Mouse (Mus musculus) cerebellum, postnatal 36 days (tissue): ENCODE measurements around the gene Tenm3.

Experiments
- DNase-seq, 2 experiments: peaks; one replicate each; pipeline ENCODE4 v3.0.0; 2021 to 2022; ENCODE audit warnings: mixed read lengths in 2 of 2

Tenm3 gene

DNA sequence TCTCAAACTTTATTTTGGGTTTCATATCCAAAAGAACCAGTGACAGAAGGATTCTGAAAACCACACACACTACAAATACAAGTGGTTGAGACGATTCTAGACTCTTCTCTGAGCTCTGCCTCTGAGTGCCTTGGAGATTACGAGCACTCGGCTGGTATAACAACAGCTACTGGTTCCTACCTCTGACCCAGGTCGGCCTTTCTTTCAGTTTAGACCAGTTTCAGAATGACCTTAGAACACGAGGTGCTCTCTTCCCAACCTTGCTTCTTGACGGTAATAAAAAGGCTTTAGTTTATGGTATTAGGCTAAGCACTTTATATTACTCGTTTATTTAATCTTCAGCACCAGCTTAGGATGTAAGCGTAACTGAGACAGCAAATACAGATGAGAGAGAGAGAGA is 528.1 kb downstream of the Tenm3 start:
- DNase-seq = no peak

DNA sequence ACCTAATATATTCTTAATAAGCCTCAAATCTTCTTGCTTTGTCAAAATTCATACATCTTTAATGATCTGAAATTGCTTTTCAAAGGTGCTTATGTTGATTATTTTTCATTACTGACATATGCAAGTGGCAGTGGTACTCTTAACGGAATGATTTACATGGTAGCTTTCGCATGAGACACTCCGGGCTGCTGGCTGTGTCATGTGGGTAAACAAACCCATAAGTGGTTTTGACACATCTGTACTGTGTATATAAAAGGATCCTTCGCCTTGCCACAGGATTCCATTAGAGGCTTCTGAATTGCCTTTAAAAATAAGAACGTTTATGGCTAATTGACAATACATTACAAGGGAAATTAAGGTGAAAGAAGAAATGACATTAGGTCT is 529.8 kb downstream of the Tenm3 start:
- no peak for DNase-seq

DNA sequence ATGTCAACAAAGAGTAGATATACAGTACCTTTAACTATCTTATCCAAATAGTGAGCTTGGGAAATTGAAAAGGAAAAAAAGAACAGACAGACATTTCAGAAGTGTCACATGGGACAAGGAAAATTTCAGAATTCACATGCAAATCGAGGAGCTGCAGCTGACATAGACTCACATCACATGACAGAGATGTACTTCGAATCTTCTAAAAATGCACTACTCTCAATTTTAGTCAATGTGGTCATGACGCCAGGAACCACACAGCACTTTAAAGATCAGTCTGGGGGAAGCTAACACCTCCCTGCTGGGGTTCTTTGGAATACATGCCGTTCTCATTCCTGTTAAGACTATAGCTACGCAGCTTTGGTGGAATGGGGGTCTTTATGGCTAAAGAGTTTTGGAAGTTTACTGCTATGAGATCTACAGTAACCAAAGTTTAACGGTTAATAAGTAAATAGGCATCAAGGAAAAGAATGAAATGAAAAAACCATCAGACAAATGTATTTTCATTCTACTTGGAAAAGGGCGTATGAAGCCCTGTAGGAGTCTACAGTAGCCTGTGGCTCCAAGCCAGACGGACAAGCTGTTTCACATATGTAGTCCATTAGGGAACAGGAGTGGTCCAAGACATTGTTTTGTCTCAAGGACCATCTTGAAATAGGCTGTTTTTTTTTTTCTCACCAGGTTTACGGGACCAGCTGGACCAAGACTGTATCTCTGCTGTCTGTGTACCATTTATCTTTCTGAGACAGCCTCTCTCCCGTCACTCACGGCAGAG is 530.4 kb downstream of the Tenm3 start:
- peak; percentile 20 to 28 for DNase-seq

DNA sequence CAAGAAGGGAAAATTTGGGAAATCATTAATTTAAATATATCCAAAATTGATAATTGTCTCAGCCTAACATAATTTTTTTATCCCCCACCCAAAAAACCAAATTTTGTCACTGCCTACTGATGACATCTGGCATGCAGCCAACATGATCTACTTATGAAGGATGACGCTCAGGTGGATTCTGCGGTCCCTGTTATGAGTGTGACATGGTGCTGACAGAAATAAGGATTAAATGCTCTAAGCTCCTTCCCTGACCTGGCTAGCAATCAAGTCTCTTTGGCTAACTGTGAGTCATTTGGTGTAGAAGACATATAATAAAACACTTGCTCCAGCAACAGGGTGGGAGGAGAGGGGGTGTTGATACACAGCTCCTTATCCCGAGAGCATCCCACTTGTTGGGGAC is 532.0 kb downstream of the Tenm3 start:
- no peak for DNase-seq

DNA sequence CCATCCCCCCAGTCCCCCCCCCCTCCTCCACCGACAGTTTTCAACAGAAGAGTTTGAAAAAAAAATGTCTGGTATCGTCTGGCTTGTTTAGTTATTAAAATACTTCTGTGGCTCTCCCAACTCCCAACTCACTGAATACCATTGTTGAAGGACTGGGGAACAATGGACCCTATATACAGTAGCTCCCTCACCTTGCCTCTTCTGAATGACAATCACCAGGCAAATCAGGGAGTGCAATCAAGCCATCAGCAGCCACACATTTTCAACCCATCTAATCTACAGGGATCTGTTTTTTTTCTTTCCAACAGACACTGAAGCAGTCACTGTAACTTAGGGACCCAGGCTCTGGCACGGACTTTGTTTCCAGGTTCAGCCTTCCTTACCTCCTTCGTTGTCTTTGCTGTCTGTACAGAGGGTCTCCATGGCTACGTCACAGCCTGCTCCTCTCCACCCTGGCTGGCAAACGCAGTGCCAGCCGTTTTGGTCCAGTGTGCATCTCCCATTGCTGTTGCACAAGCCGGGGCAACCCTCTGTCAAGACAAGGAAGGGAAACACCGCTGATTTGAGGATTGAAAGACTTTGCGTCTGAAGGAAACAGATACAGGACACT is 533.4 kb downstream of the Tenm3 start:
- DNase-seq = no peak

DNA sequence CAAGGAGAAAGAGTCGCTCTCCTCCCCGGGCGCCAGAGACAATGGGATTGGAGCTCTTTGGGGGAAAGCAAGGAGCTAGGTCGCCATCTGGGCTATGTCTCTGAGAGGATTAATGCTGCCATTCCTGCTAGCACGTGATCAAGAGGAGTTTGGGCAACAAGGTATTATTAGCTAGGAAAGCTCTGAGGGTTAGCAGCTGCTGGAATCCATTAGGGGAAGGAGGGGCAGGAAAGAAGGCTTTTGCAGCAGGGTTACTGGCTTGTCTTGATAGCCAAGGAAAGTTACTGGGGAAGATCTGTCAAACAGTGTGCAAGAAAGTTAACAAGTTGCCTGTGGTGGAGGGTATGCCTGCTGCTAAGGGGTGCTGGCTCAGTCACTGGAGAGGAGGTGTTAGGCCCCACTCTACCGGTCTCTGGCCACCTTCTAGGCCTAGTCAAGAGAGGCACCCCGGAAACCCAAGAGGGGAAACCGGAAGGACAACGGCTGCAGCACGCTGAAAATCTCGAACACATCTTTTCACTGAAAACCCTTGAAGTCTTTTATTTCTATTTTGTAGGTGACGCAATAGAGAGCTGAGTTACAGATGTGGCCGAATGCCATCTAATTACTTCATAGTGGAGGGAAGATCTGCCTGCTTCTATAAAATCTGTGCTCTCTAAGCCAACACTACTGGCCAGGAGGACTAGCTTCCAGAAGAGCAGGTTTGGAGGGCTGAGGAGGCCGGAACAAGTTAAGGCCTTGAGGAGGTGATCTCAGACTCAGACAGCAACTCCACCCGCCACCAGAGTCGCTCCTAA is 534.4 kb downstream of the Tenm3 start:
- DNase-seq = no peak

DNA sequence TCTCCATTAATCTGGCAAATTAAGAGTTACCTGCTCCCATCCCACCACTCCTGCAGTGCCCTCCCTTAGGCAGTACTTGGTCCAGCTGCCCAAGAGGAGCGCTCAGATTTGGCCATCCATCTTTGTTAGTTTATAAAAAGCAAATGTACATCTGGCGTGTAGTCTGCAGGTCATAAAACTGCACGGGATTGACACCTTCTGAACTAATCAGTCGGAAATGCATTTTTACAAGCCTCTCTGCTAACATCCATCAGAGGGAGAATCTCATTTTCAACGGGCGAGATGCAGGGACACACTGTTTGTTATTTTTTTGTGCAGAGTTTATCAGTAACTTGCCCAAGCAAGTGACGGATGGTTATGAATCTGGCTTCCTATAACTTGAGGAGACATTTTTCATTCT is 539.5 kb downstream of the Tenm3 start:
- no peak for DNase-seq

DNA sequence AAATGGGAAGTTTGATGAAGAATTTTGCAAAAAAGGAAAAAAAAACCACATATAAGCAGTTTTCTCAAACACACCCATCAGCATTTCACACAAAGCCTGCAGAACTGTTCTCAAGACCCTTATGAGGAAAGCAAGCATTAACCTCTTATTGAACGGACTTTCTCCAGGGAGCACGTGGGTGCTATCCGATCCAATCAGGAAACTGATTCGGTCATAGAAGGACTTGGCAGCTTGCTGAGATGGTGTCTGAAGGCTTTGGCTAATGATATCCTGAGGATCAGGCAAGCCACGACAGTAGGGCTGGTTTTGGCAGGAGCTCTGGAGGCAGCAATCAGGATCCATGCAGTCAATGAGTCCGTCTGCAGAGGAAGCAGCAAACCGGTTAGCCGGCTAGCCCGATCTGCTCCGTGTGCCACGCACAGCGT is 543.1 kb downstream of the Tenm3 start:
- peak; percentile 39 to 44 for DNase-seq

DNA sequence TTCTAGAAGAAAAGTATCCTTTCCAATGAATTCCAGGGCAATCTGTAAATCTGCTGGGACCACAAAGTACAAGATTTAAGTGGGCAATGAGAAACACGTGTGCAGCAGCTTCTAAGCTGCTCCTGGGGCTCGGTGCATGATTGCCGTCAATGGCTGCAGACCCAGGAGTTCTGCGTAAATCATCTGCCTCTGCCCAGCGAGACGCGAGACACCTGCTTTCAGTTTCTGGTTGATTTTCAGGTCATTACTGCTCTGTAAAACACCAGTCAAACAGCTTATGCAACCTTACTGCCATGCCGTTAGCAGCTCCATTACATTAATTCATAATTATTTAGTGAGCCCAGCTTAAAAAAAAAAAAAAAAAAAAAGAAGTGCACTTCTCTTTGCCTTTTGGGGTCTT is 543.7 kb downstream of the Tenm3 start:
- no peak for DNase-seq

DNA sequence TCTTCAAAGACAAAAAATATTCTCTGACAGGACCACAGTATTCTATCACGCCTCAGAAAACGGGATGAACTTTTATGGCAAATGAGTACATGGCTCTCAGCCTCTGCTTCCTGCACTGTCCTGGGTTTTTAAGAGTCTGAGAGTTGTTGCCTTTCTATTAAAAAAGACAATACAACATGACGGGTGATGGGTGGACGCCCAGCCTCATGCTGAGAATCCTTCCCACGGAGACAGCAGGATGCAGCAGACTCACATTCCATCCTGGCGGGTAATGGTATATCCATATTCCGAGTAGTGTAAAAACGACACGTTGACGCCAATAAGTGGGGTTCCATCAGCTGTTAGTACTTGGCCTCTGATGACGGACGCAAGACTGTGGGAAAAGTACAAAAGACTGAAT is 544.4 kb downstream of the Tenm3 start:
- no peak for DNase-seq

DNA sequence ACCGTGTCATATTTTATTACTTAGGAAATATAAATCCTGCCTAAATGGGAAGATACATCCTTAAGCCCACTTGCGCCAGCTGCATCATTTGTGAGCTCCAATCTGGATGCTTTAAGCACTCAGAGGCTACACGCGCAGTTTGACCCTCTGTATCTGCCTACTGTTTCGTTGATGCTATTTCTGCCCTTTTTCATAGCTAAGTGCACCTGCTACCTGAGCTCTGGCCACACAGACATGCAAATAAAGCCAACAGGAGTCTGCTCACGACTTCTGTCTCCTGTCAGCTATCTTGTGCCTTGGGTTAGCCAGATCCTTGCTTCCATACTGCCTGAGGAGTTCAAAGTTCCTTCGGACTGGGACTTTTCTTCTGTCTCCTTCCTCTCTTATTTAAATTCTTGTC is 547.4 kb downstream of the Tenm3 start:
- no peak for DNase-seq

DNA sequence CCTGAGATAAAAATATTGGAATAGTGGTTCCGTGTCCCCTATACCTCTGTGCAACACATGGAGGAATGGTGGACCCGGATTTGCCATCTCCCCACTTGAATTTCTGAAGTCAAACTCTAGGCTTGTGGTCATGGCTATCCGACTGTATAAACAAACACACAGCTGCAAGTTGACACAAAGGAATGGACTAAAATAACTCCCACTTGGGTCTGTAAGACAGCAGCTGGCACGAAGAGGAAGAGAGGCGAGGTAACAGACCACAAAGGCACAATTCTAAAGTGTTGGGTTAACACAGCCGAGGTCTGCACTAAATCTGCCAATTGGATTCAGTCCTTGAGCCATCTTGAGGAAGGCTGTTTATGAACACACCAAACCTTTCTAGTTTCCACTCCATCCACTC is 548.2 kb downstream of the Tenm3 start:
- DNase-seq = no peak

DNA sequence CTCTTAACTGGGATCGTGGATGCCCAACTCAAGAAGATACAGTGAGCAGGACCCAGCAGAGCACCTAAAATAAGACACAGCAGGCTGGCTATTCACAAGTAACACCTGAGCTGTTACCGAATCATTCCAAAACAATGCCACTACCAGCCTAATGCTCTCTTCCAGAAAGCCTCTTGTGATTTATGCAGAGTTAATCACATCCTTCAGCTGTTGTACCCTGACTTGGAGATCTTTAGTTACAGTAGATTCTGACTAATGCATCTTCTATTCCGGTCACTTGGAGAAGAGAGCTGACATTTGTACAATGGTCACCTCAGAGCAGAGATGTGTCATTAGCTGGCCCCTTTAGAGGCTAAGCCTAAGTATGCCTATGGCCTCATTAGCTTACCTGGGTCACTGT is 550.0 kb downstream of the Tenm3 start:
- no peak for DNase-seq

DNA sequence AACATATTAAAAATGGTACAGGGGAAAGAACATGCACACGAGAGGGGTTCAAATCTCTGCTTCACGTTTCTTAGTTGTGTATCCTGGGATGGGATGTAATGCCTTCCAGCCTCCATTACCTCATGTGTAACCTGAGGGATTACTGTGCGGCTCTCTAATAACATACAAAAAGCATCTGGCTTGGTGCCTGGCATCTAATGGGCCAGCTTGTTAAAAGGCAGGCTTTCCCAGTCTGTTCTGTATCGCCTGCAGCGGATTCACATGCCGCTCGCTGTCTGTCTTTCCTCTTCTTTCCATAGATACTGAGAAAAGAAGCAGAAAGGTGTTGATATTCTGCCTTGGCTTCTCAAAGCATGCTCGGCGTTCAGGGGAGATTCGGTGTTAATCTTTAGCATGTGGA is 558.3 kb downstream of the Tenm3 start:
- DNase-seq = no peak

DNA sequence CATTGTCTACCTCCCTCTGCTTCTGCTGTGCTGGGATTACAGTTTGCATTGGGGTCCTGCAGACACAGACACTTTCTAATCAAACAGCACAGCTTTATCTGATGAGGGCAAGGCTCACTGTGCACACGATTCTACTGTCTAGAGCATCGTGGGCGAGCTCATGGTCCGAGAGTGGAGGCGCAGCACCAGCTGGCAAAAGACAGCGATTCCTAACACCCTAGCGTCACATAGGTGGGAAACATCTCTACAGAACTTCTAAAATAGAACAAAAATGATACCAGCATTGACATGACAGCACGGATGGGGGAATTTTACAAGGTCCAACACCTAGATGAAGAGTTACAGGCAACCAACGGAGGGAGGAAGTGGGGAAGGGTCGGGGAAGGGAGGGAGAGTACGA is 561.9 kb downstream of the Tenm3 start:
- DNase-seq = no peak

DNA sequence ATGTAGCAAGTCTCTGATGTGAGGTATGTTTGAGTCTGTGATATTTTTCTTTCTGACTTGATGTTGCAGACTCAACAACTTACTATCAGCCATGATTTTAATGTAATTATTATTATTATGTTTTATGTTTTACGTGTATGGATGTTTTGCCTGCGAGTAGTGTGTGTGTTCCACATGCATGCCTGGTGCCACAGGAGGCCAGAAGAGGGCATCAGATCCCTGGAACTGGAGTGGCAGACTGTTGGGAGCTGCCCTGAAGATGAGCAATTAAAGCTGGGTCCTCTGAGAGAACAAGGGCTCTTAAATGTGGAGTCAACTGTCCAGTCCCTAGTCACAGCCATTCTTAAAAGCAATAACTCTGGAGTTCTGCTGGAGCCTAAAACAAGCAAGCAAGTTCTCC is 564.4 kb downstream of the Tenm3 start:
- no peak for DNase-seq

DNA sequence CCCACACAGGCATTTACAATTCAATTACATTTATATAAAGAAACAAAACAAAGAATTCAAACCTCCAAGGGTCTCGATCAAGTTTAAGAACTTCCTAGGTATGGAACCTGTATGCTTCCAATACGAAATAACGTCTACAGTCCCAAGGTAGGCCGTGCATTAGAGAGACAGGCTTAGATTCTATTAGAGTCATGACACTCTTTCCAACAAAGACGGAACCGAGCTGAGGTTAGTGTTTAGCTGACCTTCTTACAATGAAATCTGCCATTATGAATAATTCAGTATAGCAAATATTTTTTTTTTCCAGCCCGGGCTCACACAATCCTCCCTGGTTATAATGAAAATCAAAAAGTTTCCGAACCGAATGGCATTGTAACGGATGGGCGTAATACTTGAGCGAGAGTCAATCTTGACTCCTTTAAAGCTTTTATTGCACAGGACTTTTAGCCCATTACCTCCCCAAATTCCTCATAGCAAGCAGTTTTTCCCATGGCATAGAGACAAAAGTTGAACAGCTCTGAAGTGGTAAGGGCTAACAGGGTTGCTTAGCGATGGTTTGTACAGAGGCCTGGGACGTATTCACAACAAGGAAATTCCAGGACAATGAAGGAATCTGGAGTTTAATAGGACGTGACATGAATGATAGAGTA is 565.6 kb downstream of the Tenm3 start:
- DNase-seq = no peak

DNA sequence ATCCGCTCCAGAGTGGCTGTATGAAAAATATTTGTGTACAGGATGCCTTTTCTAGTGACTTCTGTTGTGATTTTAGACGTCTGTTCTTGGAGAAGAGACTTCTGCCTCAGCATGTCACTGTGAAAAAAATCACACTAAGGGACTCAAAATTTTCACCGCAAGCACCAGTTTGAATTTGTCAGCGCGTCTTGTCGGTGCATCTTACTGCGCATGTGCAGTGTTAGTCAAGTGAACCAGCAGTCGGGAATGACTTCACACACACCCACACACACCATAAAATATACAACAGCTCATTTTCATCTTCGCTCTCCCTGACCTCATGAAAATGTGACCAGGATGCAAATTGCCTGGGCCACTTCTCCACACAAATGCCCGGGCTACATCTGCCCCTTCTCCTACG is 568.7 kb downstream of the Tenm3 start:
- no peak for DNase-seq

DNA sequence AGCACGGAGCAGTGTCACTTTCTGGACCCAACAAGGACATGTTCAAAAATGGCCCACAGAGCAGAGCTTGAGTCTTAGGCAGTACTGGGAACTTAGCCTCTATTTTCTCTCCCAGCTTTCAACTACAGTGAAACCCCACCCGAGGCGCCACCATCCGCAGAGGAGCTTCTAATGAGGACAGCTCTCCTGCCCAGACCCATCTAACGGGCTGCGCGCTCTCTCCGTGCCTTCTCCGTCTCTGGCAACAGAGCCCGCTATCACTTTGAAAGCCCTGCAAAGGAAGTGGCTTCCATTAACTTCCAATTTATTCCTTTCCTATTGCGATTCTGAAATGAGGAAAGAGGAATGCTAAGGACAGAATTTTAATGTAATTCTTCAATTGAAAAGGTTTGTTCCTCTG is 569.2 kb downstream of the Tenm3 start:
- DNase-seq = no peak

DNA sequence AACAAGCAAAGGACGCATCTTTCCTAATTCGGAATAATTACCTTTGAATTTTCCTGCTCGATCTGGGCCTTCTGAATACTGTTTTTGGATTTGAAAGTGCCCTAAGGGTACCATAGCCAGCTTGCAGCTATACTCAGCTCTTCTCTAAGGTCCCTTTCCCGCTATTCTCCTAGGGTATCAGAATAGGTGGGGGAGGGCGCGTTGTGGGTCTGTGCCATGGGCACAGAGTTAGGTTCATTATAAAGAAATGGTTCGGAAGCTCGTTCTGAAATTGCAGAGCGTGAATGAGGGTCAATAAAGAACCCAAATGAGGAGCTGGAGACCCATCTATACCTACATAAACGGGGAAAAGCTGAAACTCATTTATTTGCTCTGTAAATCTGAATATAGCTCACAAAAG is 575.1 kb downstream of the Tenm3 start:
- no peak for DNase-seq

DNA sequence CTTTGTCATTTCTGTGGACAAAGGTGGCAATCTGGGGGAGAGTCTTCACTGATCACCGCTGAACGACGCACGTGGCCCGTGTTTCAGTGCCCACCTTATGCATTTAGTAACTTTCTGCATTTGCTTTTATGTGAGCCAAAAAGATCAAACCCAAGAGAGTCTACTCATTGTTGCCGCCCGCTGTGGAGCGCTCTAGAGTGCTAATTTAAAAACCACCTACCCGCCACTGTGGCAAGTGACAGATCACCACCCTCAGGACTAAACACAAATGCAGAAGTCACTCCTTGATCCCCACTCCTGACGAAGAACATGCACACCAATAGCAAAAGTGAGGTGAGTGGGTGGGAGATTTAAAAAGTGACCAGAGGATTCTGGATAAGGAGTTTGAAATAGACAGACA is 583.5 kb downstream of the Tenm3 start:
- DNase-seq = no peak

DNA sequence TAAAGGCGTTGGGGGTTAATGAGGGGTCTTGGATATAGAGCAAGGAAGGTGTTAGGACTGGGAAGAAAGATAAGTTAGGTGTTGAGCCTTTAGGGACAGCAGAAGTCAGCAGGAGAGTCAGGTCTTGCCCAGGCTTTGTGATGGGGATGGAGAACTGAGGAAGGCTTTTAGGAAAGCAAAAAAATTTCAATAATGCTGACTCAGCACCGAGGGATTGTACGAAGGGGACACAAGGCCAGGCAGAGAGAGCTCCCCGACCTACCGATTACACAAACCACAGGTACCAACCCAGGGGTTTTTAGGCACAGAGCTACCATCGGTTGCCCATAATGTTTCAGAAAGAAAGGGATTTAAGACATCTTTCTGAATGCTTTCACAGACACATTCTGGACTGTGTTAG is 583.9 kb downstream of the Tenm3 start:
- DNase-seq = no peak

DNA sequence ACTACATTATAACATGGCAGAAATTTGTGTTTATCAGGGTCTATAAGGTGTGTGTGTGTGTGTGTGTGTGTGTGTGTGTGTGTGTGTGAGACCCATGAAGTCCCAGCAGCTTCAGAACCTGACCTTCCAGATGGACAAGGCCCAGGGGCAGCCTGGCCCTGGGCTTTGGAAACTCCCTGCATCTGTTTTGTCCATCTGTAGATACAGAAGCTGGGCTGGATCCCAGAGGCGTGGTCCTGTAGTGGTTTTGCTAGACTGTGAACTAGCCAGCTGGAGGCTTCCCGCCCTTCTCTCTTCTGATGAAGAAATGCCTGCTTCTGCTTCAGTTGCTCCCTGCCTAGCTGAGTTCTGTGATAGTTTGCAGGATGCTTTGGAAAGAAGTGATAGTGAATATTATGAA is 599.9 kb downstream of the Tenm3 start:
- DNase-seq = no peak
